Mouse (Mus musculus) myocyte (in vitro differentiated cells): ENCODE data around the gene Ucn3. TPM values are rescaled to one million over a fixed set of nuclear protein-coding genes. Genes with fewer than 3 reads are reported as not detected.

Experiments
- H3K27me3 ChIP-seq: one replicate; pipeline ENCODE4 v1.6.1; 2011; ENCODE audit not compliant: control insufficient read depth, insufficient read depth, insufficient read length
- H3K36me3 ChIP-seq: one replicate; pipeline ENCODE4 v1.6.1; 2011; ENCODE audit not compliant: control insufficient read depth, insufficient read depth
- H3K4me2 ChIP-seq: one replicate; pipeline ENCODE4 v1.6.1; 2011; ENCODE audit warnings: low read depth, control low read depth
- H3K4me3 ChIP-seq: one replicate; pipeline ENCODE4 v1.5.1; 2011; ENCODE audit warnings: mild to moderate bottlenecking, control low read depth, moderate library complexity
- H3K79me2 ChIP-seq: one replicate; pipeline ENCODE4 v1.6.1; 2011; ENCODE audit not compliant: control insufficient read depth, insufficient read depth
- H3ac ChIP-seq: one replicate; pipeline ENCODE4 v1.6.1; 2011; ENCODE audit not compliant: control insufficient read depth, insufficient read length
- CEBPB ChIP-seq: IDR thresholded peaks from 2 replicates; pipeline ENCODE4 v1.6.1; 2011; ENCODE audit warnings: mild to moderate bottlenecking, moderate library complexity; ENCODE audit not compliant: poor library complexity, insufficient read depth, severe bottlenecking
- E2F4 ChIP-seq: IDR thresholded peaks from one replicate; pipeline ENCODE4 v1.6.1; 2011; ENCODE audit warnings: mild to moderate bottlenecking, control low read depth, moderate library complexity; ENCODE audit not compliant: insufficient read depth
- MAX ChIP-seq: IDR thresholded peaks from one replicate; pipeline ENCODE4 v1.6.1; 2011; ENCODE audit warnings: low read depth, mild to moderate bottlenecking, control low read depth
- MYOD1 ChIP-seq, 3 experiments: IDR thresholded peaks; one replicate each; pipeline ENCODE4 v1.6.1; 2011; ENCODE audit warnings: control low read depth in 2 of 3, low read depth in 2 of 3, mild to moderate bottlenecking in 2 of 3, moderate library complexity in 1 of 3; ENCODE audit not compliant: insufficient read length in 2 of 3, control insufficient read depth in 1 of 3
- MYOG ChIP-seq, 3 experiments: IDR thresholded peaks; one replicate each; pipeline ENCODE4 v1.6.1; 2011; ENCODE audit warnings: control low read depth in 2 of 3, low read depth in 2 of 3, mild to moderate bottlenecking in 2 of 3; ENCODE audit not compliant: insufficient read length in 2 of 3, control insufficient read depth in 1 of 3, insufficient read depth in 1 of 3
- POLR2A ChIP-seq: IDR thresholded peaks from one replicate; pipeline ENCODE4 v1.6.1; 2011; ENCODE audit warnings: low read depth, mild to moderate bottlenecking, control low read depth, moderate library complexity; ENCODE audit not compliant: insufficient read length
- POLR2AphosphoS2 ChIP-seq: IDR thresholded peaks from one replicate; pipeline ENCODE4 v1.6.1; 2011; ENCODE audit warnings: low read depth, control low read depth; ENCODE audit not compliant: insufficient read length
- REST ChIP-seq: IDR thresholded peaks from one replicate; pipeline ENCODE4 v1.6.1; 2011; ENCODE audit warnings: mild to moderate bottlenecking, control low read depth, moderate library complexity; ENCODE audit not compliant: insufficient read depth, insufficient read length
- SRF ChIP-seq: IDR thresholded peaks from one replicate; pipeline ENCODE4 v1.6.1; 2011; ENCODE audit warnings: low read depth; ENCODE audit not compliant: control insufficient read depth, insufficient read length
- TCF12 ChIP-seq: IDR thresholded peaks from one replicate; pipeline ENCODE4 v1.6.1; 2011; ENCODE audit warnings: mild to moderate bottlenecking, control low read depth; ENCODE audit not compliant: poor library complexity, insufficient read depth, severe bottlenecking
- TCF3 ChIP-seq: IDR thresholded peaks from one replicate; pipeline ENCODE4 v1.6.1; 2011; ENCODE audit warnings: low read depth, control low read depth; ENCODE audit not compliant: insufficient read length
- USF1 ChIP-seq: IDR thresholded peaks from one replicate; pipeline ENCODE4 v1.6.1; 2011; ENCODE audit warnings: low read depth, mild to moderate bottlenecking, control low read depth, moderate library complexity
- polyA plus RNA-seq: library from polyadenylated mRNA; unstranded; fragments of >200 nt; fragmentation: generic; extraction: Trizol; gene quantifications from one replicate; pipeline ENCODE4 v1.2.1, GENCODE M21; 2012; ENCODE audit warnings: missing spikeins

Gene Ucn3
- polyA plus RNA-seq, 1 experiment = not detected

- Histone ChIP-seq H3ac (no peak overlapping the region), H3K4me2 (no peak overlapping the region), H3K4me3 (no peak overlapping the region), H3K36me3 (no peaks in the 10 kb centered on the region), H3K27me3 (peaks cover 7% of the 10 kb centered on the region), H3K79me2 (no peaks in the 10 kb centered on the region)
- no peak for TF ChIP-seq REST
- no peak for TF ChIP-seq E2F4
- no peak for TF ChIP-seq CEBPB
- no peak for TF ChIP-seq SRF
- no peak for TF ChIP-seq MYOD1 (IDR thresholded peaks at IDR 0.05; ENCODE audit: control insufficient read depth in 1 of 3, insufficient read length in 2 of 3, low read depth in 2 of 3)
- TF ChIP-seq TCF3 = no peak
- no peak for TF ChIP-seq USF1
- TF ChIP-seq TCF12 = no peak
- TF ChIP-seq POLR2A = no peak
- no peak for TF ChIP-seq MAX
- TF ChIP-seq MYOG (IDR thresholded peaks at IDR 0.05; ENCODE audit: control insufficient read depth in 1 of 3, insufficient read depth in 1 of 3, insufficient read length in 2 of 3, low read depth in 2 of 3) = no peak
- no peak for TF ChIP-seq POLR2AphosphoS2
Measured at GRCm38 (mm10) chr13:3924483-3924882, 20.7 kb downstream of the Ucn3 start.

- peak; percentile 96 for TF ChIP-seq E2F4
- TF ChIP-seq TCF3 = no peak
- TF ChIP-seq CEBPB = no peak
- no peak for TF ChIP-seq SRF
- no peaks in the 10 kb centered on the region for H3K36me3 ChIP-seq
- peaks cover 25% of the 10 kb centered on the region for H3K79me2 ChIP-seq
- peak within 1 kb of the TSS; percentile 52 for H3ac ChIP-seq
- H3K4me3 ChIP-seq = peak within 1 kb of the TSS; percentile 51
- peak within 1 kb of the TSS; percentile 90 for H3K4me2 ChIP-seq
- H3K27me3 ChIP-seq = no peaks in the 10 kb centered on the region
Measured at GRCm38 (mm10) chr13:3917571-3918311, 27.4 kb downstream of the Ucn3 start, which contains the start of the genes Net1 and Tubal3. Gene Net1, minus strand, starts transcription at chr13:3918220. Gene Tubal3, plus strand, starts transcription at chr13:3918274.

DNA sequence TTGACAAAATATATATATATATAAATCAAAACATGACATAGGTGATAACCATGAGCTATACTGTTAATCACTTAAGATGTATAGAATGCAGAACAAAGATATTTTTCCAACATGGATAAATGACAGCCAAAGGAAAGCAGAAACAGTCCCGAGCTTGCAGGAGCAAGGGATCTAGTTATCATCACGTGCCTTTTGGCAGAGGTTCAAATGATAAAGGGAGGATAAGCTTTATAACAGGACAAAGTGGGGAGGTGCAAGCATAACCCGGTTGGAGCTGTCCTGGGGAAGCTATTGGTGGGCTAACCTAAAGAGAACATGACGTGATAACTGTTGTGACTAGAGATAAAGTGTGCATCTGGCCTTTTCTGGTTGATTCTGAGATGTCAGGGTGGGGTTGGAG, 31.6 kb downstream of the Ucn3 start:
- Histone ChIP-seq H3K4me3 (no peak overlapping the region), H3K4me2 (no peak overlapping the region), H3K36me3 (no peaks in the 10 kb centered on the region), H3K27me3 (no peaks in the 10 kb centered on the region), H3ac (no peak overlapping the region), H3K79me2 (peaks cover 25% of the 10 kb centered on the region)
- TF ChIP-seq POLR2AphosphoS2 = no peak
- no peak for TF ChIP-seq E2F4
- no peak for TF ChIP-seq MYOG (IDR thresholded peaks at IDR 0.05; ENCODE audit: control insufficient read depth in 1 of 3, insufficient read depth in 1 of 3, insufficient read length in 2 of 3, low read depth in 2 of 3)
- no peak for TF ChIP-seq TCF3
- no peak for TF ChIP-seq MYOD1 (IDR thresholded peaks at IDR 0.05; ENCODE audit: control insufficient read depth in 1 of 3, insufficient read length in 2 of 3, low read depth in 2 of 3)
- no peak for TF ChIP-seq USF1
- TF ChIP-seq TCF12 = no peak
- TF ChIP-seq CEBPB = no peak
- no peak for TF ChIP-seq SRF
- no peak for TF ChIP-seq POLR2A
- no peak for TF ChIP-seq REST
- no peak for TF ChIP-seq MAX

GRCm38 (mm10) chr13:3910356-3910755, 34.8 kb downstream of the Ucn3 start:
- H3K27me3 ChIP-seq = no peaks in the 10 kb centered on the region
- H3K79me2 ChIP-seq = peaks cover 13% of the 10 kb centered on the region
- no peak for TF ChIP-seq MYOG (IDR thresholded peaks at IDR 0.05; ENCODE audit: control insufficient read depth in 1 of 3, insufficient read depth in 1 of 3, insufficient read length in 2 of 3, low read depth in 2 of 3)
- TF ChIP-seq CEBPB = no peak
- TF ChIP-seq SRF = no peak
- TF ChIP-seq TCF12 = no peak
- no peak for TF ChIP-seq POLR2AphosphoS2
- TF ChIP-seq E2F4 = no peak
- no peak for TF ChIP-seq MYOD1 (IDR thresholded peaks at IDR 0.05; ENCODE audit: control insufficient read depth in 1 of 3, insufficient read length in 2 of 3, low read depth in 2 of 3)
- TF ChIP-seq MAX = no peak
- TF ChIP-seq REST = no peak
- no peak for TF ChIP-seq POLR2A
- TF ChIP-seq TCF3 = no peak
- H3ac ChIP-seq = no peak overlapping the region
- no peaks in the 10 kb centered on the region for H3K36me3 ChIP-seq
- H3K4me2 ChIP-seq = no peak overlapping the region
- no peak overlapping the region for H3K4me3 ChIP-seq
